Mouse (Mus musculus) frontal cortex, postnatal 14 days (tissue): ENCODE results near the gene Pak7.
"Not testable (repeated sequence)": the region's sequence is repeated elsewhere in the genome, so short reads cannot be mapped to it uniquely, and the experiment has no call there.

Source experiments
- DNase-seq, 2 experiments: peaks; one replicate each; pipeline ENCODE4 v3.0.0; 2022; ENCODE audit warnings: low spot score in 2 of 2

Pak7 gene

GRCm38 (mm10) chr2:136387181-136388131, at the start of gene Pak7:
Pak7 (minus strand) TSS chr2:136387967.
- DNase-seq = peak; percentile 62 to 79

- no peak for DNase-seq
Measured at GRCm38 (mm10) chr2:136425561-136425960, 37.8 kb upstream of the Pak7 start.

- DNase-seq = no peak
Measured at GRCm38 (mm10) chr2:136419543-136419942, 31.8 kb upstream of the Pak7 start.

GRCm38 (mm10) chr2:136416381-136416780, 28.6 kb upstream of the Pak7 start:
- DNase-seq = no peak

- no peak for DNase-seq
Measured at GRCm38 (mm10) chr2:136402587-136402986, 14.8 kb upstream of the Pak7 start.

- no peak for DNase-seq
Measured at GRCm38 (mm10) chr2:136375318-136375717, 12.4 kb downstream of the Pak7 start.

- no peak for DNase-seq
Measured at GRCm38 (mm10) chr2:136372361-136372760, 15.4 kb downstream of the Pak7 start.

- DNase-seq = no peak
Measured at GRCm38 (mm10) chr2:136351393-136352096, 36.2 kb downstream of the Pak7 start.

GRCm38 (mm10) chr2:136350459-136350858, 37.3 kb downstream of the Pak7 start:
- no peak for DNase-seq

GRCm38 (mm10) chr2:136349671-136350275, 38.0 kb downstream of the Pak7 start:
- no peak for DNase-seq

GRCm38 (mm10) chr2:136344240-136344780, 43.5 kb downstream of the Pak7 start:
- DNase-seq = not testable (repeated sequence)

GRCm38 (mm10) chr2:136329974-136330373, 57.8 kb downstream of the Pak7 start:
- DNase-seq = no peak

- DNase-seq = no peak
Measured at GRCm38 (mm10) chr2:136325646-136326045, 62.1 kb downstream of the Pak7 start.

GRCm38 (mm10) chr2:136309313-136309712, 78.5 kb downstream of the Pak7 start:
- no peak for DNase-seq

GRCm38 (mm10) chr2:136308743-136309142, 79.0 kb downstream of the Pak7 start:
- no peak for DNase-seq

- no peak for DNase-seq
Measured at GRCm38 (mm10) chr2:136302201-136302600, 85.6 kb downstream of the Pak7 start.

- DNase-seq = no peak
Measured at GRCm38 (mm10) chr2:136301406-136301805, 86.4 kb downstream of the Pak7 start.

- no peak for DNase-seq
Measured at GRCm38 (mm10) chr2:136297371-136297770, 90.4 kb downstream of the Pak7 start.

GRCm38 (mm10) chr2:136282043-136282442, 105.7 kb downstream of the Pak7 start:
- DNase-seq = no peak

- DNase-seq = not testable (repeated sequence)
Measured at GRCm38 (mm10) chr2:136241960-136242359, 145.8 kb downstream of the Pak7 start.

GRCm38 (mm10) chr2:136231228-136231627, 156.5 kb downstream of the Pak7 start:
- no peak for DNase-seq

GRCm38 (mm10) chr2:136204034-136204433, 183.7 kb downstream of the Pak7 start:
- no peak for DNase-seq
